Mouse (Mus musculus): ENCODE measurements around the gene Gyg.
"Not testable (repeated sequence)": the region's sequence is repeated elsewhere in the genome, so short reads cannot be mapped to it uniquely, and the experiment has no call there.

Gene Gyg

DNA sequence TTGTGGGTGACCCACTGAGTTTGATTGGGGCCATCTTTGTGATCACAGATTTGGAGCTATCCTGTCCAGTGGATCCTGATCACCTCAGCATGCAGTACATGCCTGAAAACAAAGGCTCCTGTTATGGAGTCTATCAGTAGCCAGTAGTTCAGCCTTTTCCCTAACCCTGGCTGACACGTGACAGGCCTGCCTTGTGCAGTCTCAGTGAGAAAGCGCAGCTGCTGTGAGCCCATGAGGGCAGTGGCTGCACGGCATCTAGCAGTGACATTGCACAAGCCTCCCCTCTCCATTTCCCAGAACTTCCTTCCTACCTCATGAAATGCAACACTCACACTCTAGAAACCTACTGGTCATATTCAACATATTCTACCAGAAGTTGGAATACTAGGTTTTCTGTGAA is 20.6 kb downstream of the Gyg start:
- in situ Hi-C loops (cut with MboI; ENCODE audit: low pct_unique_long_range_greater_than_20kb in 1 of 2, low sequenced_read_pairs in 2 of 2, unreplicated experiment in 1 of 2): no loop called here

- in situ Hi-C loops (cut with MboI; ENCODE audit: low pct_unique_long_range_greater_than_20kb in 1 of 2, low sequenced_read_pairs in 2 of 2, unreplicated experiment in 1 of 2): no loop called here
Observed at GRCm38 (mm10) chr3:20133745-20134144, 21.4 kb downstream of the Gyg start.

GRCm38 (mm10) chr3:20132731-20133130 is 22.4 kb downstream of the Gyg start:
- in situ Hi-C loops (cut with MboI; ENCODE audit: low pct_unique_long_range_greater_than_20kb in 1 of 2, low sequenced_read_pairs in 2 of 2, unreplicated experiment in 1 of 2): no loop called here

GRCm38 (mm10) chr3:20131350-20131720 is 23.8 kb downstream of the Gyg start:
- in situ Hi-C loops (cut with MboI; ENCODE audit: low pct_unique_long_range_greater_than_20kb in 1 of 2, low sequenced_read_pairs in 2 of 2, unreplicated experiment in 1 of 2): no loop called here

DNA sequence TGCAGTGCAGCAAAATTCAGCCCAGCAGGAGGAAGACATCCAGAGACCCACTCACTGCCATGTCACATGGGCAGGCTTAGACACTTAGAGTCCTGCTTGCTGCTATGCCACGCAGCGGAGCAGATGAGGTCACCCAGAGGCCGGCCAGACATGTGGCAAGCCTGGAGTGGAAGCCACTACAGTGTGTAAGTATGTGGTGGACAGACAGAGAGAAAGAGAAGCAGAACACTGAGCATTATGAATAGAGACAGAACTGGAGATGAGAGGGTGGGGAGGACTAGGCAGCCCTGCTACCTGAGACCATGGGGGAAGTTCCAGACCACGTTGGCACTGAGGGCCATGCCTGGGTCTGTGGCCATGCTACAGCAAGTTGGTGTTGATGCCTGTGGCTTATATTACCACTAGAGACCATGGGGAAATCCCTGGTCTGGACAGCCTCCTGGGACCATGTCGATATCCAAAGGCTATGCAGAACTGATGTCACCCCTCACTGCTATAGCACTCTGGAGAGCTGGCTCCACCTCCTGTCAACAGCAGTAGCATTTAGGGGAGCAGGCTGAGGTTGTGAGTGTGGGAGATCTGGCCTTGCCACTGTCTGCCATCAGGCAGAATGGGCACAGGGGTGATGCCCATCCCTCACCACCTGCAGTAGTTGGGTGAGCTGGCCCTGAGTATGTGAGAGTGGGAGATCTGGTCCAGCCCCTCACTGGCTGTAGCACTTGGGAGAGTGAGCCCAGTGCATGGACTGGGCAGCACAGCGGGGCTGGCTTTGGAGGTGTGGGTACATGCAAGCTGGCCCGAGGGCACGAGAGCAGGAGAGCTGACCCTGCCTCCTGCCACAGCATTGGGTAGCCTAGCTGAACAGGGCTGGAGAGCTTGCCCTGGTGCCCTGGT is 24.4 kb downstream of the Gyg start:
- in situ Hi-C loops (cut with MboI; ENCODE audit: low pct_unique_long_range_greater_than_20kb in 1 of 2, low sequenced_read_pairs in 2 of 2, unreplicated experiment in 1 of 2): no loop called here

GRCm38 (mm10) chr3:20129491-20129890 is 25.6 kb downstream of the Gyg start:
- in situ Hi-C loops (cut with MboI; ENCODE audit: low pct_unique_long_range_greater_than_20kb in 1 of 2, low sequenced_read_pairs in 2 of 2, unreplicated experiment in 1 of 2): no loop called here

GRCm38 (mm10) chr3:20127047-20127595 is 28.0 kb downstream of the Gyg start:
- in situ Hi-C loops (cut with MboI; ENCODE audit: low pct_unique_long_range_greater_than_20kb in 1 of 2, low sequenced_read_pairs in 2 of 2, unreplicated experiment in 1 of 2): no loop called here

DNA sequence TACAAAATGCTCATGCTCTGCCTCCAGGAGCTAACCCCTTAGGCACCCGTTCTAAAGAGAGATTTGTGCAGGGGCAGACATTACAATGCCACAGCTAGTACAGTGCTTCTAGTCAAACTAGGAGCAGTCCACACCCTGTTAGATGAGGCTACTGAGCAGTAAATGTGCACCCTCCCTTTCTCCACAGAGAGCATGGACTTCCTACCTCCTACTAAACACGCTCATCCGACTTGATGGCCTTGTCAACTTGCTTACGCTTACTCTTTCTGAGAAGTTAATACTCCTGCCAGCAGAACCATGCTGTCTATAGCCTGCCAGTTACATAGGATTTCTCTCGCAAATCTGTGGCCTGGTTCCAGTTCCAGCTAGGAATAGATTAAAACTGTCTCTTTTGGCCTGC is 29.5 kb downstream of the Gyg start:
- in situ Hi-C loops (cut with MboI; ENCODE audit: low pct_unique_long_range_greater_than_20kb in 1 of 2, low sequenced_read_pairs in 2 of 2, unreplicated experiment in 1 of 2): no loop called here

- in situ Hi-C loops (cut with MboI; ENCODE audit: low pct_unique_long_range_greater_than_20kb in 1 of 2, low sequenced_read_pairs in 2 of 2, unreplicated experiment in 1 of 2): not testable (repeated sequence)
Observed at GRCm38 (mm10) chr3:20121582-20121981, 33.5 kb downstream of the Gyg start.

GRCm38 (mm10) chr3:20119686-20120244 is 35.4 kb downstream of the Gyg start:
- in situ Hi-C loops (cut with MboI; ENCODE audit: low pct_unique_long_range_greater_than_20kb in 1 of 2, low sequenced_read_pairs in 2 of 2, unreplicated experiment in 1 of 2): no loop called here

DNA sequence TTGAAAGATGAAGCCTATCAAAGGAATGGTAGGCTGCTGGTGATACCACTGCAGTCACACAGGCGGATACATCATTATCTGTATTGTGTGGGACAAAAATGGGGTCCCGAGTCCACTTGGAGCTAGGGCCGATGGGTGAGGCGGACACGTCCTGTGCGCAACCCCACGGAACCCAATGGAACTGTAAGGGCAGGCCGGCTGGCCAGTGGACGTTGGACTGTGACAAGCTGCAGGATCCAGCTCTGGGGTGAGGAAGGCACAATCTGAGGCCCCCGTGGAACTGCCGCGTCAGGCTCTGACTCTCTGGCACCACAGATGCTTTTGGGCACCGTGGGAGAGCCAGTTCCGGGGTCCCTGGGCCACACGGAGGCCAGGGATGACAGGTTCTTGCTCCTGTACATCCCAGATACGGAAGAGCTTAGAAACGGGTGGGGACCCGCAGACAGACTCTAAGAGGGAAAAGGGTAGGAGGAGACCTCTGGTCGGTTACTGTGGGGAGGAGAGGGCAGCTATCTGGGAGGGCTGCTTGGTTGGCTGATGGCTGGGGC is 36.0 kb downstream of the Gyg start:
- in situ Hi-C loops (cut with MboI; ENCODE audit: low pct_unique_long_range_greater_than_20kb in 1 of 2, low sequenced_read_pairs in 2 of 2, unreplicated experiment in 1 of 2): no loop called here

DNA sequence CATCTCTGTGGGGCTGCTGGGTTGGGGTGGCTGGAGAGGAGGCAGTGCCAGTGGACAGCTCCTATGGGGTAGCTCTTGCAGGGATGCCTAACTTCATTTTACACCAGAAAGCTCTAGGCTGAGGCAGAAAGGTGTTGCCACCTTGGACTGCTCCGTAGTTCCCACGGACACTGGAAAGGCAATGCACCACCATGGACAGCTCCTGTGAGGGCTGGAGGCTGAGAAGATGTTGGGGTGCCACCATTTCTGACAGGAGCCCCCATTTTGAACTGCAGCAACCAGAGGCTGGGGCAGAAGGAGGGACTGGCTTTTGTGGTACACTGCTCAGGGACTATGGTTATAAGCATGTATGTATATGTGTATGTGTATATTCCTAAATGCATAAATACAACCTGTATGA is 43.2 kb downstream of the Gyg start:
- in situ Hi-C loops (cut with MboI; ENCODE audit: low pct_unique_long_range_greater_than_20kb in 1 of 2, low sequenced_read_pairs in 2 of 2, unreplicated experiment in 1 of 2): no loop called here

DNA sequence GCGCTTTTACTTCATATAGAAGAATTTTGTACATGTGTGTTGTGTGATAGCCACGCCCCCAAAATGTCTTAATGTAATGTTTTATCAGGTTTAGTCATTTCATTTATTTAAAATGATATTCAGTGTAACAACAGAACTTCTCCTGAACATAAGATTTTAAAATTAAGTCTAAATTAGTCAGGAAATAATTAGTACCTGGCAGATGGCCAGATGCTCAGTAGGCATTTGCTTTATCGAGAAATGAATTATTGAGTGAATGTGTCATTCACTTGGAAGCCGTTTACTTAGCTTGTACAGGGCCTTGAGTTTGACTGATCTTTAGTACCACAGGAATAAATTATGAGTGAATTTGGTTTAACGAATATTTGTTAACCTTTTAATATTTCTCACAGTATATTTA is 46.2 kb downstream of the Gyg start:
- in situ Hi-C loops (cut with MboI; ENCODE audit: low pct_unique_long_range_greater_than_20kb in 1 of 2, low sequenced_read_pairs in 2 of 2, unreplicated experiment in 1 of 2): no loop called here

DNA sequence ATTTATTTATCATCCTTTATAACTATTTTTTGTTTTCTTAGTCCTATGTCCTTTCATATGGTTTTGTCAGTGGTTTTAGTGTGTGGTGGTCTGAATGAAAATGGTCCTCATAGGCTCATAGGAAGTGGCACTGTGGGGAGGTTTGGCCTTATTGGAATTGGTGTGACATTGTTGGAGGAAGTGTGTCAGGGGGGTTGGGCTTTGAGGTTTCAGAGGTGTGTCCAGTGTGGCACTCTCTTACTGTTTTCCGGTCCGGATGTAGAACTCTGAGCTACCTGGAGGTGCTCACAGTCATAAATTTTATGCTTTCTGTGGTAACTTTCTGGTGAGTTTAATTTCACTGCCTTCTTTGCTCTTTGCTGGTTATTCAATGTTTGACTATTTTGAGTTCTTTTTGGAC is 50.3 kb downstream of the Gyg start:
- in situ Hi-C loops (cut with MboI; ENCODE audit: low pct_unique_long_range_greater_than_20kb in 1 of 2, low sequenced_read_pairs in 2 of 2, unreplicated experiment in 1 of 2): no loop called here

- in situ Hi-C loops (cut with MboI; ENCODE audit: low pct_unique_long_range_greater_than_20kb in 1 of 2, low sequenced_read_pairs in 2 of 2, unreplicated experiment in 1 of 2): no loop called here
Observed at GRCm38 (mm10) chr3:20104318-20104717, 50.8 kb downstream of the Gyg start.

DNA sequence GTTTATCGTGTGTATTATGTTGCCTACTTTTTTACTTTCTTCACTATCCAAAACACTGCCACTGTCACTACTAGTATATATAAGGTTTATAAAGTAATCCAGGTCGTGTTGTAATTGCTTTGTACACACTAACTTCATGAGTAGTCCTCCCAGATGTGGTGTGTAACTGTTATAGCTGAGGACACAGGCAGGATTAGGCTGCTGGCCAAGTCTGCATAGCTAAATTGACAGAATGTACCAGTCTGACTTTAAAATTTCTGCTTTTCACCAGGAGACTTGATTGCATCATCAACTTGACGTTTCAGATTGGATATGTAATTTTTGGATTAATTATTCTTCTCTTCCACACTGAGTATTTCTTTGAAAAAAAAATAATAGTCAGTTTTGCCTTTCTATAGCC is 51.3 kb downstream of the Gyg start:
- in situ Hi-C loops (cut with MboI; ENCODE audit: low pct_unique_long_range_greater_than_20kb in 1 of 2, low sequenced_read_pairs in 2 of 2, unreplicated experiment in 1 of 2): no loop called here

DNA sequence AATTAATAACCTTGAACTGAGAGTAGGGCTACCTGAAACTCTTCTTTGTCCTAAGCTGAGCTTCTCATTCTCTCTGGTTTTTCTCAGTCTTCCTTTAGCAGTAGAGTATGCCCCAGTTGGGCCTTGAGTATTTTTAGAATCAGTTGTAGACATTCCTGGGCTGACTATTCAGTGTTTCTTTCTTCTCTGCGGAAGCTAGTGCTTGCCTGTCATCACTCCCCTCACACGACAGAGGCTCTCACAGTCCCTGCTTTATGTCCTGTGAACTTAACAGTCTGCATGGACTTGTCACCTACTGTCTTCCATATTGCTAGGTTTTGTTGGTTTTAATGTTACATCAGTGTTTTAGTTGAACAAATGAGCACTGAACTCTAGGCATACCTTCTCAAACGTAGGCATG is 73.0 kb downstream of the Gyg start:
- in situ Hi-C loops (cut with MboI; ENCODE audit: low pct_unique_long_range_greater_than_20kb in 1 of 2, low sequenced_read_pairs in 2 of 2, unreplicated experiment in 1 of 2): no loop called here

DNA sequence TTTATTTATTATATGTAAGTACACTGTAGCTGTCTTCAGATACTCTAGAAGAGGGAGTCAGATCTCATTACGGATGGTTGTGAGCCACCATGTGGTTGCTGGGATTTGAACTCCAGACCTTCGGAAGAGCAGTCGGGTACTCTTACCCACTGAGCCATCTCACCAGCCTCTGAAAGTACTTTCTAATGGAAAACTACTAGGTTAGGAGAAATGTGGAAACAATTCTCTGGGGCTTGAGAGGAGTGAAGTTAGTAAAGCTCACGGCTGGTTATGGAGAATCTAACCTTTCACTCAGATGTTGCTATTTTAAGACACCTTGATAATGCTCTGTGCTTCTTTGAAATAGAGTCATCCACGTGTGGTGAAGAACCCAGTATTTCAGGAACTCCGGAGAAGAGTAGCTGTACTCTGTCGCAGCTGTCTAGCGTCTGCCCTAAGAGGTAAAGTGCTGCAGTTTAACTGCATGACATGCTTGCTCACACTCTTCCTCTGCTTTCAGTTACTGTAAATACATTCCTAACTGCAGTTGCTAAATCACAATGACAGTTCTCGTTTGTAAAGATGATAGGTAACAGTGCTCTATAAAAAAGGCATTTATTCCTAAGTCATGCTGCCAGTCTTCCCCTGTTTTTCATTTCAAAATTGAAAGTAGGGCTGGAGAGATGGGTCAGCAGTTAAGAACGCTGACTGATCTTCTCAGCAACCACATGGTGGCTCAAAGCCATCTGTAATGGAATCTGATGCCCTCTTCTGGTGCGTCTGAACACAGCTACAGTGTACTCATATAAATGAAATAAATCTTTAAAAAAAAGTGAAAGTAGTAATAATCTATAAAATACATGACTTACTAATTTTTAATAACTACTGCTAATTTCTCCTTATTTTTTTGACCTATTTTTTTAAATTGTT is 78.7 kb downstream of the Gyg start:
- in situ Hi-C loops (cut with MboI; ENCODE audit: low pct_unique_long_range_greater_than_20kb in 1 of 2, low sequenced_read_pairs in 2 of 2, unreplicated experiment in 1 of 2): no loop called here
